Mouse (Mus musculus): ENCODE results near the gene Ercc8.

The Ercc8 gene

DNA sequence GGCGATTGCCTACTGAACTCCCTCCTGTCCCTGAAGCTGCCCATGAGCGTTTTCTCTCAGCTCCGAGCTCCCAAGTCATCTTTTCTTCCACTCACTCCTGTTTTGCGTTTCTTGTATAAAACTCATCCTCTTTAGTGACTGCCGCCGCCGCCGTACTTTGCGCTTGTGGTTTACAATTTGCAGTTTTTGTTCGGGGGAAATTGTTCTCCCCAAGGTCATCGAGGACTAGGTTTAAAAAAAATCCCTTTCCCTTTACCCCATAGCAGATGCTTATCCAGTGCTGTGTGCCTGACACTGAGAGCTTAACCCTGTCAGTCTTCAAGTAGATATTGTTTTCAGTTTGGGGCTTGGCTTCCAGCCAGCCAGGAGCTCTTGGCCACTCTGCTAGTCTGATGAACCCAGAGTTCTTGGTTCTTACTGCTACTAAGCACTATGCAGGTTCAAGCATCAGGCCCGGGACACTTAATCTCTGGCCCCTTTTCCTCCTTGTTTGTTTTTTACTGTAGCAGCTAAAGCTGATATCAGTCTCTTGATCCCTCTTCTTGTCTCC is 56.8 kb downstream of the Ercc8 start:
- DNase-seq (ENCODE audit: low spot score in 2 of 2): no peak

DNA sequence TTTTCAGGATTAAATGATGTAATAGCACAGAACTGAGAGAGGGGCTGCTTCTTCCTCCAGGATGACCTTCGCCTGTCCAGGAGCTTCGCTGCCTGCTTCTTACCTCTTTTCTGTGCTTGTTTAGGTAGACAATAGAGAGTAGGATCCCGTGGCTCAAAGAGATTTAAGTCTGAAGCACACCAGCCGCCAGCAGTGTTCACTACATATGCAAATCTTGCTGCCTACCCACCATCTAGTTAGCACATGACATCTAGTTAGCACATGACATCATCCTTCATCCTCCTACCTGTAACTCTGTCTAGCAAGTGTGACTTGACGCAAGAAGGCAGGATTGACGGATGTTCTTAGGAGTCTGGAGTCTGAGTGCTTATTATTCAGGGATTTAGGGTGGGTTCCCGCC is 61.2 kb downstream of the Ercc8 start:
- no peak for DNase-seq (ENCODE audit: low spot score in 2 of 2)

GRCm38 (mm10) chr13:108229191-108229590 is 70.7 kb downstream of the Ercc8 start:
- DNase-seq (ENCODE audit: low spot score in 2 of 2): no peak

- no peak for DNase-seq (ENCODE audit: low spot score in 2 of 2)
These were observed 71.3 kb downstream of the Ercc8 start for GRCm38 (mm10) chr13:108229634-108230330.

- DNase-seq (ENCODE audit: low spot score in 2 of 2): no peak
These were observed 81.5 kb downstream of the Ercc8 start for GRCm38 (mm10) chr13:108240012-108240411.

DNA sequence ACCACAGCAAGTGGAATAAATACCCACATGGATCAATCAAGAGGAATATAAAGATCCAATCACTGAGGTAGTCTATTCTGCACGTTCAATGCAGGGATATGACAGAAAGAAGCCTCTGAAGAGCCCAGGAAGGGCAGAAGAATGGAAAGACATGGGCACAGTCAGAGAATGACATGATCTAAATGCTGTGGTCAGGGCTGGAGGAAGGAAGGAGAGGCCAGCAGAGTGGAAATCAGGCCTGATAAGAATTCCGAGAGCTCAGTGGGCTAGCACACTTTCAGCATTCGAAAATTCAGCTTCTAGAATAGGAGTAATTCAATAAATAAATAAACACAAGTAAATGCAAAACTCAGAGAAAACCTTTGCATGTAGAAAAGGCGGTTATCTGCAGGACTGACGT is 83.2 kb downstream of the Ercc8 start:
- no peak for DNase-seq (ENCODE audit: low spot score in 2 of 2)
